Mouse (Mus musculus) fat pad, adult 2 months (tissue): ENCODE results near the gene Cypt4.
"Not testable (repeated sequence)": the region's sequence is repeated elsewhere in the genome, so short reads cannot be mapped to it uniquely, and the experiment has no call there.

ENCODE experiments used
- DNase-seq: peaks from one replicate; pipeline ENCODE4 v3.0.0-alpha.2; 2011; ENCODE audit warnings: low read depth, low spot score; ENCODE audit errors: extremely low read depth

The Cypt4 gene

DNA sequence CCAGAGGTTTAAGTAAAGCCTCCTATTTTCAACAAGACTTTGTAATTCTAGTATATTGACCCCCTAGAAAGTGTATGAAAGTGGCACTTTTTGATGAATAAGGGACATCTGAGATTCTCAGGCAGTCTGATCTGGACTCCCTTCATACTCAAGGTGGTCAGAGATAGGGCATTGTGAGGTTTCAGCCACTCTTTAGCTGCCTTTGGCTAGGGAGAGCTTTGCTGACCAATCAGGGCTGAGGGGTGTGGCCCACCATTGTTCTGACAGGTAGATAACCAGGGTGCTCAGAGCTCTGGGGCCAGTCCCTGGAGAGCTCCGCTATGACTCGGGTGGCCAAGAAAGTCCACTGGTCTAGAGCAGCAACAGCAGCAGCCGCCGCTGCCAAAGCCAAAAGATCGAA is at the start of gene Cypt4:
Cypt4 (plus strand) TSS at position 301 of the 400 bp plus-strand sequence.
- no peak for DNase-seq

DNA sequence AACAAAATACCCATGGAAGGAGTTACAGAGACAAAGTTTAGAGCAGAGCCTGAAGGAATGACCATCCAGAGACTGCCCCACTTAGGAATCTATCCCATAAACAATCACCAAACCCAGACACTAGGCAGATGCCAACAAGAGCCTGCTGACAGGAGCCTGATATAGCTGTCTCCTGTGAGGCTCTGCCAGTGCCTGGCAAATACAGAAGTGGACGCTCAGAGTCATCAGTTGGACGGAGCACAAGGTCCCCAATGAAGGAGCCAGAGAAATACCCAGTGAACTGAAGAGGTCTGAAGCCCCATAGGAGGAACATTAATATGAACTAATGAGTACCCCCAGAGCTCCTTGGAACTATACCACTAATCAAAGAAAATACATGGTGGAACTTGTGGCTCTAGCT is 12.3 kb downstream of the Cypt4 start:
- not testable (repeated sequence) for DNase-seq
